Mouse (Mus musculus) v-Abl transformed pro-B cells (cell line): ENCODE measurements around the gene Stam2.

Experiments
- in situ Hi-C, 2 experiments: fragments of 400-800 bp; cut with MboI; formaldehyde crosslinking; loops; one replicate each; pipeline ENCODE4 v1.15.1; 2025; ENCODE audit not compliant: unreplicated experiment in 2 of 2

Stam2 gene

GRCm38 (mm10) chr2:52673172-52673571 lies 68.9 kb downstream of the Stam2 start:
- in situ Hi-C loops, result no loop called here

DNA sequence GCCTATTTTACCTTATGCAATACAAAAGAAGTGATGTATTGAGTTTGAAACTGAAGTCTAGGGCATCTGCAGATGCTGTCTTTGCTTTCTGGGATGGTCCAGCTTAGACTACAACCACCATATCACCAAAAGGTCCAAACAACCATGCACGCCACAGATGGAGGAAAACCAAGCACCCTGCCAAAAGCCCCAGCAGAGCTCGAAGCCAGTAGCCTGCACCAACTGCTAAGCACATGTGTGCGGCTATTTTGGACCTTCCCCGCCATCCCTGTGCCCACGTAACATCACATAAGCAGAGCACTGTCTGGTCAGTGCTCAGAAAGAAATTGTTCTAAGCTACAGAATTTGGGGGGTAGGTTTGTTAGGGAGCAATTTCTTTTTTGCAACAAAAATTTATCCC lies 71.3 kb downstream of the Stam2 start:
- in situ Hi-C loops, result no loop called here

DNA sequence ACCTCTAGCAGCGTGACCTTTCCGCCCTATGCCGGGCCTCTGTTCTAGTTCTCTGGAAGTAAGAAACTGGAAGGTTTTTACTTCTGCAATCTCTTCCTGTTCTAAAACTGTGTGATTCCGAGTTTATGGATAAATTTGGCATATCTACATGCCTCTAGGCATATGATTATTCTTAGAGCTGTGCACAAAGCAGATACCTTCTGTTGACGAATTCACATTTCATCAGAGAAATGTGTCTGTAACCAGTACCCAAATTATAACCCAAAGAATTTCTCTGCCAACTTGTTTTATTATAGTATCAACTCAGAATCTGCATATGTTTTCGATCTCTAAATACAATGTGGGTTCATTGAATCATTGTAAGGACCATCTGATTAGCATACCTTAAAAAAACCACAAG lies 73.6 kb downstream of the Stam2 start:
- in situ Hi-C loops, result no loop called here

GRCm38 (mm10) chr2:52656722-52657121 lies 85.4 kb downstream of the Stam2 start:
- in situ Hi-C loops, result no loop called here

GRCm38 (mm10) chr2:52654541-52654940 lies 87.5 kb downstream of the Stam2 start:
- in situ Hi-C loops, result no loop called here

DNA sequence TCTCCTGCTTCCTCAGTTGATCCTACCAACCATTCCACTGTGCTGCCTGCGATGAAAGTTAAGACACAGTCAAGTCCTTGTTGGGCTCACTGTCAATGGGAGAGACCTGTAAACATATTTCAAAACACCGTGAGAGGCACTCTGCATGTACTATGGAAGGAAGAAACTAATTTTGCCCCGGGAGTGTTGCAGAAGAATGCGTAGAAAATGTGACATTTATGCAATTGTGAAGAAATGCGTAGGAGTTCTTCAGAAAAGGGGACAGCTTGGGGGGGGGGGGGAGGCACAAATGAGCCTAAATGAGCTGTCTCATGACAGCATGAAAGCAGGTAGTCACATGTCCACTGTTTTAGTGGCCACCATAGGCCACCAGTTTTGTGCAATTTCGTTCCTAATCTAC lies 90.5 kb downstream of the Stam2 start:
- in situ Hi-C loops, result no loop called here

GRCm38 (mm10) chr2:52647255-52647998 lies 94.7 kb downstream of the Stam2 start:
- in situ Hi-C loops, result loop anchor here in 1 of 2 experiments (25.0 kb wide), 1 partner anchor 440 kb away; no protein-coding TSS in a partner anchor

DNA sequence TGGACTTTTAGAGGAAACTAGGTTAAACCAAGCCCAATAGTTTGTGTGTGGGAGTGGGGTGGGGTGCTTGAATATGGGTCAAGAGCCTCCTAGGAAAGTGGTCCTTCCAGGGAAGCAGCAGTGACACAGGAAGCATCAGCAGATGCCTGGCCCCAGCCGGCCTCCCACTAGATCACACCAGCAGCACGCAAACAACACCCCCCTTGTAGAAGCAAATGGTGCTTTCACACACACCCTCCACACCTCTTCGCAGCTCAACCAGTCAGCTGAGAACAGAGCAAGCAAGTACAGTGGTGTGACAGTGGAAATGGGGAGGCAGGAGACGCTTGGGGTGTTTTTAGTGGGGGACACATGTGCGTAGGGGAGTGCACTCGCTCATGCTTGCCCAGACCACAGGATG lies 98.4 kb downstream of the Stam2 start:
- in situ Hi-C loops, result loop anchor here in 1 of 2 experiments (25.0 kb wide), 1 partner anchor 444 kb away; no protein-coding TSS in a partner anchor
